Mouse (Mus musculus) gastrocnemius, adult 18-20 months (tissue): ENCODE data around the gene Rnh1. TPM values are rescaled to one million over a fixed set of nuclear protein-coding genes. Genes with fewer than 3 reads are reported as not detected.

Source experiments
- DNase-seq: peaks from one replicate; pipeline ENCODE4 v3.0.0; 2021; ENCODE audit warnings: low spot score
- microRNA-seq: library from miRNA; unstranded; fragments of <30 nt; microRNA quantifications from one replicate; pipeline ENCODE4 v1.2.0, GENCODE M21; 2021
- total RNA-seq, 2 experiments: library from RNA; stranded (reverse); gene quantifications; 2 replicates each; pipeline ENCODE4 v1.2.3; 2021

Rnh1 gene
- total RNA-seq, 2 experiments from 2014 or later: 49.3 to 52.9 TPM

- no peak for DNase-seq
These were observed 55.0 kb downstream of the Rnh1 start, which contains the start of gene Ano9 for GRCm38 (mm10) chr7:141117636-141118035. Gene Ano9 (minus strand): TSS chr7:141117806.

DNA sequence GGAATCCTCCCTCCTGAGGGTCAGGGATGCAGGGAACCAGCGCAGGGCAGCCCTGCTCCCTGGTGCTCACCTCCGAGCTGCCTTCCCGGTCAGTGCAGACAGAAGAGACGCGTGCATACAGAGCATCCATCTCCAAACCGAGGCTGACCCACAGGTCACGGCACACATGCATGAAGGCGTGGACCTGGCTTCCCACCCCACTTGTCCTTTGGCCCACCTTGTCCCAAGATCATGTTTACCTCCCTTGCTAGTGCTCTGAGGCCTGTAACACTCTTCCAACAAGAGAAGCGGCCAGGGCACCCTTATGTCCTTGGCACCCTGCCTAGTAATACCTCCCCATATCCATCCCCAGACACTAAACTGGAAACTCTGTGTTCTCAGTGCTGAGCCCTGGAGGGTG lies 56.8 kb downstream of the Rnh1 start:
- DNase-seq: no peak

Small RNA genes within 50 kb of the gene (microRNA-seq; reads per million reads assigned to microRNA genes)
- gene Mir210: 52.2 reads per million, percentile 51 among the genes with 10 or more reads in this experiment

Other genes with a start within 250 kb of the Rnh1 start
- 1 to 10 TPM; 2.2 to 3.4 TPM for gene Pgghg, start 231.5 kb downstream of the Rnh1 start, total RNA-seq
- not detected for gene Ifitm5, start 222.6 kb downstream of the Rnh1 start, total RNA-seq
- not detected for gene Gm45717, start 216.9 kb downstream of the Rnh1 start, total RNA-seq
- gene Ifitm2, start 216.9 kb downstream of the Rnh1 start, total RNA-seq: 10 to 100 TPM; 44.8 to 64.4 TPM
- 1 to 10 TPM in 1 of 2 experiments, under 1 TPM in 1; 0.97 to 1.3 TPM for gene Ifitm1, start 205.6 kb downstream of the Rnh1 start, total RNA-seq
- gene Ifitm3, start 162.1 kb downstream of the Rnh1 start, total RNA-seq: 10 to 100 TPM; 32.8 to 49.0 TPM
- gene Ifitm6, start 154.9 kb downstream of the Rnh1 start, total RNA-seq: not detected
- gene Gm17387, start 143.7 kb downstream of the Rnh1 start, total RNA-seq: not detected
- not detected for gene B4galnt4, start 111.8 kb downstream of the Rnh1 start, total RNA-seq
- gene Pkp3, start 94.6 kb downstream of the Rnh1 start, total RNA-seq: not detected
- 1 to 10 TPM; 1.1 to 2.9 TPM for gene Sigirr, start 72.3 kb downstream of the Rnh1 start, total RNA-seq
- gene Ano9, start 55.1 kb downstream of the Rnh1 start, total RNA-seq: not detected
- 10 to 100 TPM; 20.2 to 21.1 TPM for gene Ptdss2, start 50.5 kb downstream of the Rnh1 start, total RNA-seq
- 100 to 1,000 TPM; 109 to 117 TPM for gene Hras, start 21.1 kb upstream of the Rnh1 start, total RNA-seq
- 1 to 10 TPM; 1.6 to 1.7 TPM for gene Lrrc56, start 21.3 kb upstream of the Rnh1 start, total RNA-seq
- not detected for gene Lmntd2, start 41.2 kb upstream of the Rnh1 start, total RNA-seq
- under 1 TPM; 0.24 to 0.48 TPM for gene Rassf7, start 43.0 kb upstream of the Rnh1 start, total RNA-seq
- 10 to 100 TPM; 19.5 to 24.8 TPM for gene Phrf1, start 55.9 kb upstream of the Rnh1 start, total RNA-seq
- gene Irf7, start 93.6 kb upstream of the Rnh1 start, total RNA-seq: 1 to 10 TPM in 1 of 2 experiments, under 1 TPM in 1; 0.25 to 1.4 TPM
- not detected for gene Cdhr5, start 103.9 kb upstream of the Rnh1 start, total RNA-seq
- not detected for gene Sct, start 106.3 kb upstream of the Rnh1 start, total RNA-seq
- gene Drd4, start 119.1 kb upstream of the Rnh1 start, total RNA-seq: not detected
- gene Deaf1, start 154.8 kb upstream of the Rnh1 start, total RNA-seq: 10 to 100 TPM in 1 of 2 experiments, 1 to 10 TPM in 1; 8.9 to 13.2 TPM
- gene Tmem80, start 154.9 kb upstream of the Rnh1 start, total RNA-seq: 10 to 100 TPM; 13.7 to 13.9 TPM
- 1 to 10 TPM; 1.1 to 2.3 TPM for gene Eps8l2, start 166.0 kb upstream of the Rnh1 start, total RNA-seq
- 10 to 100 TPM; 84.5 to 85.6 TPM for gene Taldo1, start 219.3 kb upstream of the Rnh1 start, total RNA-seq
- 1 to 10 TPM; 6.6 to 7.5 TPM for gene Gatd1, start 241.3 kb upstream of the Rnh1 start, total RNA-seq